Mouse (Mus musculus): ENCODE results near the gene Cep19. TPM values are rescaled to one million over a fixed set of nuclear protein-coding genes. Genes with fewer than 3 reads are reported as not detected.
A peak's percentile ranks its signal among the peaks of the same experiment; 100 is the strongest.
"Not testable (repeated sequence)": the region's sequence is repeated elsewhere in the genome, so short reads cannot be mapped to it uniquely, and the experiment has no call there.

Cep19 gene
- polyA plus RNA-seq, 1 experiment from 2014 or later: 36.6 TPM

DNA sequence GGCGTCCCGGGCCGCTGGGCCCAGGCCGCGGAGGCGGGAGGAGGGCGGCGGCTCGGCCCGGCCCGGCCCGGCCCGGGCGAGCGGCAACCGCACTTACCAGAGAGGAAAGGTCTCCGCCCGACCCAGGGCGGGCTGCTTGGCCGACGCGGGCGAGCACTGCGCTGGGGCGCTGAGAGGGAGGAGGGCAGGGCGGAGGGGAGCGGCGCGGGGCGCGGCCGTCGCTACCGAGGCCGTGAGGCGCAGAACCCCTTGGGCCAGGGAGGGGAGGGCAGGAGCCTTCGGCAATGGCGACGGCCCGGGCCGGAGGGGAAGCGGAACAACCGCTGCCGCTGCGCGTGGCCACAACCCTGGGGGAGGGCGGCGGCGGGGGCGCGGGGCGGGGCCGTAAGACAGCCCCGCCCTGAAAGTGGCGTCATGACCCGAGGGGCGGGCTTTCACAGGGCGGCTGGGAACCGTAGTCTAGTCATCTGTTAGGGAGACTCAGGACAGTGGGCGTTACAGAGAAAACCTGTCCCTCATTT lies 20.5 kb upstream of the Cep19 start, which contains the start of gene Pak2:
Gene Pak2 (minus strand): TSS at position 352 of the 521 bp plus-strand sequence.
- under 1% methylated on average over 58 of the region's 60 CpGs for WGBS
- DNase-seq (ENCODE audit: low spot score): peak; percentile 95
- peaks cover 19% of the 10 kb centered on the region for H3K4me1 ChIP-seq
- H3K9me3 ChIP-seq (replicated peaks): no peaks in the 10 kb centered on the region
- no peaks in the 10 kb centered on the region for H3K27me3 ChIP-seq (ENCODE audit: low read depth, poor library complexity, severe bottlenecking)
- peaks cover 27% of the 10 kb centered on the region for H3K36me3 ChIP-seq
- H3K4me3 ChIP-seq: peak within 1 kb of the TSS; percentile 96
- peak within 1 kb of the TSS; percentile 99 for H3K27ac ChIP-seq

DNA sequence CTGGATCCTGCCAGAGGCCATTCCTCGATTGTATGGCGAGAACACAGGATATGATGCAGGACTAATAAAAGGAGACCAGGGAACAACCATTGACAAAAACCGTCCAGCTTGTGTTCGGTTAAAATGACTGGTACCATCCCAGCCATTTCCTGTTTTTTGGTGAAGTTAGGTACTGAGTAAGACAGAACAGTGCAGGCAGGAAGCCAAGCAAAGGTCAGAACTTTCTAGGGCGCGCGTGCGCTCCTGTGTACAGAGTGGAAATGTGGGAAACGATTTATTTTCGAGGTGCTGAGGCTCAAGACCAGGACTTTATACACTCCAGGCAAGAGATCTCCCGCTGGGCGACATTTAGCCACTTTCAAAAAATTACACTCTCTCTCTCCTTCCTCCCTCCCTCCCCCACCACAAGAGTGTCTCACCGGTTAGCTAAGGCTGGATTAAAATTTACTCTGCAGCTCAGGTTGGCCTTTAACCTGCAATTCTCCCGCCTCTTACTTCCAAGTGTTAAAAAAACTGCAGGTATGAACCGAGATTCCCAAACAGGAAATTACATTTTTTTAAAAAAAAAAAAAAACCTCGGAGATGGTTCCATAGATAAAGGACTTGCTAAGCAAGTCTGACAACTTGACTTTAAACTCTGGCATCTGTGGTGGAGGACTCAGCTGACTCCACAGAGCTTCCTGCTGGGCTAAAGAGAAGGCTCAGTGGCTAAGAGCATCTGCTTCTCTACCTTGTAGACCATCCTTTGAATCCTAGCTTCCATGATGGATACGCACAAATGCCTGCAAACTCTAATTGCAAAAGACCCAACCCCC lies 11.8 kb upstream of the Cep19 start:
- H3K27me3 ChIP-seq (ENCODE audit: low read depth, poor library complexity, severe bottlenecking): no peaks in the 10 kb centered on the region

DNA sequence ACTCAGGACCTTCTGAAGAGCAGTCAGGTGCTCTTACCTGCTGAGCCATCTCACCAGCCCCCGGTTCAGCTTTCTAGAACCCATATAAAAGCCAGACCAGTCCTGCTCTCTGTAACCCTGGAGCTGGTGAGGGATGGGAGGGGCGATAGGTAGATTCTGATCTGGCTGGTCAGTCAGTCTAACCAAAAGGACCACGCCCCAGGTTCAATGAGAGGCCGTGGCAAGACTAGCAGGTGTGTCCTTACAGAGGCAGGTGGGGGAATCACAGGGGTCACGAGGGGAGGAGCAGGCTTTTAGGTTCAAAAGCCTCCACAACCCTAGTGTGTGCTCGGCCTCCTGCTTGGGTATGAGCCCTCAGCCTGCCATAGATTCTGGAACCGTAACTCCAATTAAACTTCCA lies 8.1 kb upstream of the Cep19 start:
- Histone ChIP-seq H3K27ac (no peak overlapping the region), H3K9me3 (replicated peaks) (no peaks in the 10 kb centered on the region), H3K4me3 (no peak overlapping the region), H3K36me3 (peaks cover 83% of the 10 kb centered on the region), H3K4me1 (peaks cover 1% of the 10 kb centered on the region; the same call in 1 of the 2 replicates), H3K27me3 (ENCODE audit: low read depth, poor library complexity, severe bottlenecking) (no peaks in the 10 kb centered on the region)
- WGBS: 95% methylated on average over 7 of the region's 7 CpGs
- DNase-seq (ENCODE audit: low spot score): no peak

More for the DNA sequence above, 11.8 kb upstream of the Cep19 start:
- Histone ChIP-seq H3K4me1 (peaks cover 4% of the 10 kb centered on the region; the same call in 1 of the 2 replicates), H3K4me3 (no peak overlapping the region), H3K9me3 (replicated peaks) (no peaks in the 10 kb centered on the region), H3K27ac (no peak overlapping the region), H3K36me3 (peaks cover 94% of the 10 kb centered on the region)
- 87% methylated on average over 17 of the region's 17 CpGs for WGBS
- no peak for DNase-seq (ENCODE audit: low spot score)

DNA sequence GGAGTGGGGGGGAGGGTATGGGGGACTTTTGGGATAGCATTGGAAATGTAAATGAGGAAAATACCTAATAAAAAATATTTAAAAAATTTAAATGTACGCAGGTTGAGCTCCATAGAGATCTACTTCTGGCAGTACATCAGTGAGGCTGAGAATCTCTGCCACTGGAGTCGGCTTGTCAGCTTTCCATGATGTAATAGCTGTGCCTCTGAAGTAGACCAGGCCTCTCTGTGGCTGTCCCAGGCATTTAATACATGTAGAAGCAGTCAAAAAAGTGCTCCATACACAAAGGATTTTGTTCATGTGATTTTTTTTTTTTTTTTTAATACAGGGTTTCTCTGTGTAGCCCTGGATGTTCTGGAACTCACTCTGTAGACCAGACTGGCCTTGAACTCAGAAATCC lies 1.8 kb upstream of the Cep19 start:
- 88% methylated on average over 2 of the region's 2 CpGs for WGBS
- not testable (repeated sequence) for H3K4me3 ChIP-seq

DNA sequence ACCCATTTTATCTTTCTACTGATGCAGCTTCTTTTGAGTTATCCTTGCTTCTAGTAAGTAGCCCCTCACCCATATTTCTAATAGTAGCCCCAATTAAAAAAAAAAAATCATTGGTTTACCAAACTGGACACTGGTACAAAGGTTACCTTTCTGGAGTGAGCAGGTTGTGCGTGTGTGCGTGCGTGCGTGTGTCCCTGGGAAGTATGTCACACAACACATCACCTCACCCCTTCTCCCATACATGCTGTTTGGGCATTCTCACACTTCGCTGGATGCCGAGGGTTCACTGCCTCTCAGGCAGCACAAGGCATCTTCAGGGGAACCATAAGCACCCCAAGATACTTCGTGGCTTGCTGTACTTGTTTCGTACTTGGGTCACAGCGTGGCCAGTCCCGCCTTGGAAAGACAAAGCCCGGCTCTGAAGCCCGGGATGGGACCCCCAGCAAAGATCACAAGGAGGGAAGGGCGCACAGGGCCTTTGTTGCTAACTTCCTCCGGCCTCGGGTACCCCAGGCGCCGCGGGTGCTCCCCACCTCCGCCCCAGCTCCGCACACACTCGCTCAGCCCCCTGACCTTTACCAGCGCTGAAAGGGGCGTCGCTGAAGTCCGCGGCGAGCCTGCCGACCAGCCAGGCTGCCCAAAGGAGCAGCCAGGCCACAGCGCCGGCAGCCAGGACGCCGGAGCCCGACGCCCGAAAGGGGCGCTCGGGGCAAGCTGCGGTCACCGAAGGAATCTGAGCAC lies 533 bp upstream of the Cep19 start:
- peaks cover 43% of the 10 kb centered on the region for H3K36me3 ChIP-seq
- no peaks in the 10 kb centered on the region for H3K27me3 ChIP-seq (ENCODE audit: low read depth, poor library complexity, severe bottlenecking)
- peak overlapping the region; percentile 92 for H3K4me3 ChIP-seq
- no peaks in the 10 kb centered on the region for H3K9me3 ChIP-seq (replicated peaks)
- H3K4me1 ChIP-seq: peaks cover 15% of the 10 kb centered on the region
- no peak for DNase-seq (ENCODE audit: low spot score)
- H3K27ac ChIP-seq: peak overlapping the region; percentile 96
- under 1% methylated on average over 39 of the region's 39 CpGs for WGBS

More for the DNA sequence above, 1.8 kb upstream of the Cep19 start:
- H3K27ac ChIP-seq; H3K9me3 ChIP-seq (replicated peaks); H3K27me3 ChIP-seq (ENCODE audit: low read depth, poor library complexity, severe bottlenecking); DNase-seq (ENCODE audit: low spot score): not testable (repeated sequence)
- Histone ChIP-seq H3K4me1 (peaks cover 15% of the 10 kb centered on the region), H3K36me3 (peaks cover 33% of the 10 kb centered on the region)

DNA sequence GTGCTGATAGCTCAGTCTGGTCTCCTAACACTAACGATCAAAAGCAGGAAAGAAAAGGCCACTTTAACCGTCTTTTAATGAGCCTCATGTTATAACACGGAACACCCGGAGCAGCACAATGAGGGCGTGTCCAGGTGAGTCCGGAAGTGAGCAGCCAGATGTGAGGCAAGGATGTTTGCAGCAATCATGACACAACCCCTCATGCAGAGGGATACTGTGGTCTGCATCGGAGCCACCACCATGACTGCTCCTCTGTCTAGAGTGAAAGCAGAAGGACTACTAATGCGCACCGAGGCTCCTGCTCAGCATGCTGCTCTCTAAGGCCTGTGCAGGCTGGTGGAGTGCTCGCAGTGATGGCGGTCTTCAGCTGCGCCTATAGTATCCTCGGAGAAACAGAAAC lies 2.7 kb downstream of the Cep19 start:
- Histone ChIP-seq H3K4me1 (peaks cover 15% of the 10 kb centered on the region), H3K36me3 (peaks cover 53% of the 10 kb centered on the region), H3K27ac (no peak overlapping the region), H3K27me3 (ENCODE audit: low read depth, poor library complexity, severe bottlenecking) (no peaks in the 10 kb centered on the region), H3K9me3 (replicated peaks) (no peaks in the 10 kb centered on the region), H3K4me3 (no peak overlapping the region)
- WGBS: 91% methylated on average over 13 of the region's 13 CpGs
- DNase-seq (ENCODE audit: low spot score): no peak

DNA sequence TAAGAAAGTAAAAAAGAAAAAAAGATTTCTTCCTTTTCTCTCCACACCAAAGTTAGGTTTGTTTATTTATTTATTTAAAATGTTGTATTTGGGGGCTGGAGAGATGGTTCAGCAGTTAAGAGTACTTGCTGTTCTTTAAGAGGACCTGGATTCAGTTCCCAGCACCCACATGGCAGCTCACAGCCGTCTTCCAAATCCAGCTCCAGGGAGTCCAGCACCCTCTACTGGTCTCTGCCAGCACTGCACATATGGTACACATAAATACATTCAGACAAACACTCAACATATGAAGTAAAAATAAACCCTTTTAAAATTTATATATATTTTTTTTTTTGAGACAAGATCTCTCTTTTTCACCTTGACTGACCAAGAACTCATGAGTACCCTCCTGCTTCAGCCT lies 6.1 kb downstream of the Cep19 start:
- 81% methylated on average over 1 of the region's 1 CpGs for WGBS
- Histone ChIP-seq H3K36me3 (peaks cover 85% of the 10 kb centered on the region), H3K27ac (no peak overlapping the region)

DNA sequence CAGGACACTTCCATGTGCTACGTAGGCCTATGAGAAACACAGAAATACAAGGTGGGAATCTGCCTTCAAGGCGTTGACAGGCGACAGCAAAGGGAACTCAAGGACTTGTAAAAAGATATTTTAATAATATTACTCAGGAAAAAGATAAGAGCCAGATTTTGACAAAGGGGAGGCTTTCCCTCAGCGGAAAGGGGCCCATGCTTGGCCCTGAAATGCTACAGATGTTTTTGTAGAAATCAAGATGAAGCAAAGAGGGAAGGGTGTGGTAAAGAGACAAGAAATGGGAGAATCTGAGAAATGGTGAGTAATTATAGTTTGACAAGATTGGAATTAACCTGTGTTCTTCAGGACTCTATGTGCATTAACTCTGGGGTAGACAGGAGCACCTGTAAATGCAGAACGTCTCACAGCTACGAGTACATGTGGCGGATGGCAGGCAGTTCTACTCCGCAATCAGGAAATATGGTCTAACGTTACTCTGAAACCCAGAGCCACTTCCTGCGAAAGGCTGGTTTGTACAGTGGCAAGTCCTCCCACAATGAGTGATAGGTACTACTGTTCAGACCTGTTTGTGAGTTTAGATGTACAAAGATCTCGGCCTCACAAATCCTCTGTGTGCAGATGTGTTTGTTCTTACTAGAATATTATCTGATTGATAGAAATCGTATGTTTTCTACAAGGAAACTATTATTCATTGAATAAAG lies 7.9 kb downstream of the Cep19 start:
- no peaks in the 10 kb centered on the region for H3K9me3 ChIP-seq (replicated peaks)
- 93% methylated on average over 12 of the region's 12 CpGs for WGBS
- H3K36me3 ChIP-seq: peaks cover 79% of the 10 kb centered on the region
- no peak for DNase-seq (ENCODE audit: low spot score)
- H3K4me3 ChIP-seq: no peak overlapping the region
- H3K27ac ChIP-seq: no peak overlapping the region
- no peaks in the 10 kb centered on the region for H3K27me3 ChIP-seq (ENCODE audit: low read depth, poor library complexity, severe bottlenecking)
- no peaks in the 10 kb centered on the region for H3K4me1 ChIP-seq

More for the DNA sequence above, 6.1 kb downstream of the Cep19 start:
- DNase-seq (ENCODE audit: low spot score): no peak
- H3K9me3 ChIP-seq (replicated peaks): no peaks in the 10 kb centered on the region
- H3K4me1 ChIP-seq: no peaks in the 10 kb centered on the region
- H3K27me3 ChIP-seq (ENCODE audit: low read depth, poor library complexity, severe bottlenecking): no peaks in the 10 kb centered on the region
- no peak overlapping the region for H3K4me3 ChIP-seq

DNA sequence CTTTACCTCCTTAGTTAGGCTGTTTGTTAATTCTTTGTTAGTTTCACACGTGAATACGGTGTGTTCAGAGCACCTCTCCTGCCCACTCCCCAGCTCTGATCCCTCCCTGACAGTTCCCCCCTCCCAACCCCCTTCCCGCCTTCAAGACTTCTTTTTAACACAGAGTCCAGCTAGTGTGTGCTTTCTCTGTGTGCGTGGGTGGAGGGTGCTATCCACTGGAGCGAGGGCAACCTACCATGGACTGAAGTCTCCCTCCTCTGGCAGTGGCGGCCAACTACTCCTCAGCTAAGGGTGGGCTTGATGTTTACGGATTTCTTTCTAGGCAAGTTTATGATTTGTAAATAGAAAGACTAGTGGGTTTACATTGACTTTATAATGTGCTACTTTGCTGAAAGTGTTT lies 8.6 kb downstream of the Cep19 start:
- WGBS: 84% methylated on average over 7 of the region's 7 CpGs
- no peak for DNase-seq (ENCODE audit: low spot score)

DNA sequence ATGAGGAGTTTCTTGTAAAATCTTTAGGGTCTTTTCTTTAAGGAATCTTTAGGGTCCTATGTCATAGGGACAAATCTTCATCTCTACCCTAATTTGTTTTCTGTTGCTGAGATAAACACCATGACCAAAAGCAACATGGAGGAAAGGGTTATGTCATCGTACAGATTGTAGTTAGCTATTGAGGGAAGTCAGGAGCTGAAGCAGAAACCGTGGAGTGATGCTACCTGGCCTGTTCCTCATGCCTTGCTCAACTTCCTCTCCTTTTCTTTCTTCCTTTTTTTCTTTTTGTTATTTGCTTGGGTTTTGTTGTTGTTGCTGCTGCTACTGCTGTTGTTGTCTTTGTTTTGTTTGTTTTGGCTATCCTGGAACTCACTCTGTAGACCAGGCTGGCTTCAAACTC lies 9.0 kb downstream of the Cep19 start:
- H3K27me3 ChIP-seq (ENCODE audit: low read depth, poor library complexity, severe bottlenecking): no peaks in the 10 kb centered on the region
- DNase-seq (ENCODE audit: low spot score): no peak
- H3K4me1 ChIP-seq: no peaks in the 10 kb centered on the region
- H3K9me3 ChIP-seq (replicated peaks): no peaks in the 10 kb centered on the region
- WGBS: 96% methylated on average over 2 of the region's 2 CpGs
- H3K27ac ChIP-seq: no peak overlapping the region
- no peak overlapping the region for H3K4me3 ChIP-seq
- peaks cover 68% of the 10 kb centered on the region for H3K36me3 ChIP-seq

More for the DNA sequence above, 8.6 kb downstream of the Cep19 start:
- Histone ChIP-seq H3K9me3 (replicated peaks) (no peaks in the 10 kb centered on the region), H3K27ac (no peak overlapping the region), H3K36me3 (peaks cover 72% of the 10 kb centered on the region), H3K4me3 (no peak overlapping the region), H3K27me3 (ENCODE audit: low read depth, poor library complexity, severe bottlenecking) (no peaks in the 10 kb centered on the region), H3K4me1 (no peaks in the 10 kb centered on the region)

DNA sequence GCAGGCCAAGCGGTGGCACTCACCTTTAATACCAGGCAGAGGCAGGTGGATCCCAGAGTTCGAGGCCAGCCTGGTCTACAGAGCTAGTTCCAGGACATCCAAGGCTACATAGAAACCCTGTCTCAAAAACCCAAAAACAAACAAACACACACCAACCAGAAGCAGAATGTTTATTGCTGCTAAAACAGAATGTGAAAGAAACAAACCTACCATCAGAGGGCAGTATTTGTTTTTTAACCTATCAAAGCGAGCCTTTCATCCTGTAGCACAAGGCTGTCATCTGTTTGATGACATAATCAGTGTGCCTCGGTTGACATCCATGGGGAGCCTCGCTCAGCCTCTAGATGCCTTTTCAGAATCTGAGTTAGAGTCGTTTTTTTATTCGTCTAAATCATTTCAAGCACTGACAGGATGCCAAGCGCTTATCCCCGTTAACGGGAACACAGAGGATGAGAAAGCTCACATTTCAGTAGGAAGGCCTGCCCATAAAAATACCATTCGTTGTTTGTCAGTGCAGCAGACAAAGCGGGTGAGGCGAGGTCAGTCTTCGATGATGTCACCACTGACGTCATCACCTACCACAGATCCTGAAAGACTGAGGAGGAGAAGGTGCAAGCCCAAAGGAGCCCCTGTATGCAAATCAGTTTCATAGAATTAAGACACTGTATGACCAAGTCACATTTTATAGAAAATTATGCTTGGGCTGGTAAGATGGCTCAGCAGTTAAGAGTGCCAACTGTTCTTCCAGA lies 11.5 kb downstream of the Cep19 start:
- Histone ChIP-seq H3K9me3 (replicated peaks) (no peaks in the 10 kb centered on the region), H3K27ac (no peak overlapping the region), H3K36me3 (peaks cover 45% of the 10 kb centered on the region), H3K4me3 (no peak overlapping the region), H3K4me1 (no peaks in the 10 kb centered on the region), H3K27me3 (ENCODE audit: low read depth, poor library complexity, severe bottlenecking) (no peaks in the 10 kb centered on the region)
- DNase-seq (ENCODE audit: low spot score): no peak
- 79% methylated on average over 15 of the region's 15 CpGs for WGBS

Measured in limb, embryonic 10.5 days (tissue).